Mouse (Mus musculus): Measurements from ENCODE around the gene Pakap. TPM values are rescaled to one million over a fixed set of nuclear protein-coding genes. Genes with fewer than 3 reads are reported as not detected.

Gene Pakap
- polyA plus RNA-seq, 2 experiments from 2014 or later, result 2.3 to 3.7 TPM

DNA sequence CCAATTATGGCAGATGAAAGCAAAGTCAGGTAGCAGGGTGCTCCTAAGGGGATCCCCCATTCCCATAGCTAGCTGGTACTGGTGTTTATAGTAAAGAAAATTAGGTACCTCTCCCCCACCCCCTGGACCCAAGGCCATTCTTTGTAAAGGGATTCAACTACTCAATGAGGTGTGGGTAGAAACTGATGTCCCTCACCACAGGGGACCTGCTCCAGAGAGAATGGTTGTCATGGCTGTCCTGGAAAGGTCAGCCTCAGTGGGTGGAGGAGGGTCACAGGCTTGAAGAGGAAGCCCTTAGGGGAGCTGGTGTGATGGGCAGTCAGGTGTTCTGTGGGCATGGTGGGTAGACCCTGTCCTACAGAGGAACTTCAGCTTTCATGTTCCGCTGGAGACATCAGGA is 352.5 kb downstream of the Pakap start:
- ATAC-seq, result no peak

DNA sequence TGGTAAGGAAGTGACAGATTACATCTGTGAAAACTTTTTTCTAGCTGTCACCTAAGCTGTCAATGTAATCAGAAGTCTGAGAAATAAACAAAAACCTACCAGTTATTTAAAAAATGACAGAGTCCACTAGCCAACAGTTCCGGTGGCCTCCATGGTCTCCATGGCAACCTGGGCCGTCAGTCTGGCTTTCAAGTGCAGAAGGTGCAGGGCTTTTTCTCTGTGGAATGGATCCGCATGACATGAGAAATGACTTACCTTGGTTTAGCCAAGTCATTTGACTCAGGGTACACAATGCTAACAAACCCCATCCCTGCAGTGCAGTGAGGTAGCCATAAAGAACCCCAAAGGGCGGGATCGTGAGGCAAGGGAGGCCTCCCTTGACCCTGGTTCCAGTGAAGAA is 354.2 kb downstream of the Pakap start:
- no peak for ATAC-seq

GRCm38 (mm10) chr4:57924556-57925071 is 356.6 kb downstream of the Pakap start:
- ATAC-seq, result no peak

DNA sequence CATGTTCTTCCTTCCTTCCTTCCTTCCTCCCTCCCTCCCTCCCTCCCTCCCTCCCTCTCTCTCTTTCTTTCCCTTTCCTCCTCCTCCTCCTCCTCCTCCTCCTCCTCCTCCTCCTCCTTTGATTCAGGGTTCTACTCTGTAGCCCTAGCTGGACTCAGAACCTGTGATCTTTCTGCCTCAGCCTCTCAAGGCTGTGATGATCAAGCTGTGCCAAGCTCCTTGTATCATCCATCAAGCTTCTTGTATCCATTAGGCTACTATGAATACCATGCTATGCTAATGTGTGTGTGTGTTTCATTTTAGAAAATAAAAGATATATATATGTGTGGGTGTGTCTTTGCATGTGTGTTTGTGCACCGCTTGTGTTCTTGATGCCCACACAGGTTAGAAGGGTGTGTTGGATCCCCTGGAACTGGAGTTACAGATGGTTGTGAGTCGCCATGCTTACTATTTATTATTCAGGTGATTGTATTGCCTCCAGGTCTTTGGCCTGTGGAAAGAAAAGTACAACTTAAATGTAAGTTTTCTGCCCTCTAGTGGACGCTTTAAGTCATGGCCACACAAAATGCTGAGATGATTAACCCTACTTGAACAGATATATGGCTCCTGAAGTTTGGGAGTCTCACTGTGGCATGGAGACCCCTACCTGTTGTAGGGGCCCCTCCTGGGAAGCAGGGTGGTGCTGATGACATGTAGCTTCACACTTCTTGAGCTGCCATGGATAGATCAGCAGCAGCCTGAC is 359.7 kb downstream of the Pakap start:
- ATAC-seq, result peak; percentile 85

DNA sequence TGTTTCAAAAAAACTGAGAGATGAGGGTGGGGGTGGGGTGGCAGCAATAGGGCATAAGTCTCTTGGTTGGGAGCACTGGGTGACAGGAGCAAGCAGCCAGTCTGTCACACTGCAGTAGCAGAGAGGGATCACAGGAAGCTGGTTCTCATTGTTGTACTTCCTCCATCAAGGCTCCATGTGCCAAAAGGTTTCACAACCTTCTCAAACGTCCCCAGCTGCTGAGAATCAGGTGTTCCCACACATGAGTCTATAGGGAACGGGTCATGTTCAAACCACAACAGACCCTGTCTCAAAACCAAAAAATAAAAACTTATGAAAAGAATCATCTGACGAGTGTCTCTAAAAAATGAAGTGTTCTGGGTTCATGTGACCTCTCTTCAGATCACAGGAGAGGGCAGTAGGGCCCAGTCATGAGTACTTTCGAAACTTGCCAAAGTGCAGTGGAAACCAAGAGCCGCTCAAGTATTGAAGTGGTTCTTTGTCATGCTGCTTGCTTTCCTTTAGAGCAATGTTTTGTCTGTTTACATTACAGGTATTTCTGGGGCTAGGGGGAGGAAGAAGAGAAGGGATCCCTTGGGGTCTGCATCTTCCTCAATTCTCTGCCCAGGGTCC is 362.7 kb downstream of the Pakap start:
- ATAC-seq, result no peak

DNA sequence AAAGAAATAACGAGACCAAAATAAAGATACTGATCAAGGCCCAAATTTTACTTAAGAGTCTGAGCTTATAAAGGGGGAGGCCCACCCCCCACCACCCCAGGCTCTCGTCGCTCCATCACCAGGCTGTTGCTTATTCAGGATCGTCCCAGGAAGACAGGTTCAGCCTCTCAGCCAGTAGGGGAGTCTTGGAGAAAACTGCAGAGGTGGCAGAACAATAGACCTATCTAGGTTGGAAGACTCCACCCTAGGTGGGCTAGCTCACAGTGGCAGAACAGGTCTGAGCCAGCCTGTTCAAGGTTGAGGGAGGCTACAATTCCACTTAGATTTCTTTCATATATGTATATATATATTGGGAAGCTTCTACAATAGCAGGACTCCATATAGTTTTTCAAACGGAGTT is 366.2 kb downstream of the Pakap start:
- no peak for ATAC-seq

GRCm38 (mm10) chr4:57937292-57937691 is 369.3 kb downstream of the Pakap start:
- ATAC-seq, result no peak

DNA sequence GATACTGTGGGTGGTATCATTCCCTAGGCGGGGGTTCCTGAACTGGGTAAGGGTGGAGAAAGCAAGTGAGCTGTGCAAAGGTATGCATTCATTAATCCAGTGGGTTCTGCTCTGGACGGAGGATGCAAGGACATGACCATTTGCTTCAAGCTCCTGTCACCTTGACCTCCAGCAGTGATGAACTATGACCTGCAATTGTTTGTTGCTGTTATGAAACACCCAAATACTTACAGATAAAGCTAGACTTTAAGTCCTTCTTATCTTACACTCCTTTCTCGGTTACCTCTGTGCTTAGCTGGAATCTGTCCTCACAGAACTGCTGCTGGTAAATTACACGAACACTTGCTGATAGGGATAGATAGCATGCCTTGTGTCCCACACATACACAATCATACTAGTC is 372.7 kb downstream of the Pakap start:
- ATAC-seq, result no peak

- ATAC-seq, result no peak
Observed at GRCm38 (mm10) chr4:57942892-57943291, 374.9 kb downstream of the Pakap start.

Other genes with a start within 250 kb of the Pakap start
- gene Palm2, start 133.9 kb upstream of the Pakap start, polyA plus RNA-seq (2017; shearing (Covaris generic)), result not detected
- gene Akap2, start 149.5 kb downstream of the Pakap start, polyA plus RNA-seq (2017; shearing (Covaris generic)), result 1 to 10 TPM; 4.3 to 4.5 TPM

Data from CD4-positive, CD25-positive, alpha-beta regulatory T cell, adult 4 months (primary cell).